Mouse (Mus musculus) brain, adult 10 weeks (tissue): ENCODE measurements around the gene Eddm3b. TPM values are rescaled to one million over a fixed set of nuclear protein-coding genes. Genes with fewer than 3 reads are reported as not detected.

Source experiments
- polyA plus RNA-seq: library from polyadenylated mRNA; stranded (reverse); fragments of 350-450 nt; fragmentation: Illumina TruSeq; extraction: RNeasy Lipid Tissue Mini Kit (QIAGEN cat#74804); gene quantifications from one replicate; pipeline ENCODE4 v1.2.3, GENCODE M21; 2015; ENCODE audit warnings: low read depth, low replicate concordance

Eddm3b gene
- polyA plus RNA-seq: not detected

DNA sequence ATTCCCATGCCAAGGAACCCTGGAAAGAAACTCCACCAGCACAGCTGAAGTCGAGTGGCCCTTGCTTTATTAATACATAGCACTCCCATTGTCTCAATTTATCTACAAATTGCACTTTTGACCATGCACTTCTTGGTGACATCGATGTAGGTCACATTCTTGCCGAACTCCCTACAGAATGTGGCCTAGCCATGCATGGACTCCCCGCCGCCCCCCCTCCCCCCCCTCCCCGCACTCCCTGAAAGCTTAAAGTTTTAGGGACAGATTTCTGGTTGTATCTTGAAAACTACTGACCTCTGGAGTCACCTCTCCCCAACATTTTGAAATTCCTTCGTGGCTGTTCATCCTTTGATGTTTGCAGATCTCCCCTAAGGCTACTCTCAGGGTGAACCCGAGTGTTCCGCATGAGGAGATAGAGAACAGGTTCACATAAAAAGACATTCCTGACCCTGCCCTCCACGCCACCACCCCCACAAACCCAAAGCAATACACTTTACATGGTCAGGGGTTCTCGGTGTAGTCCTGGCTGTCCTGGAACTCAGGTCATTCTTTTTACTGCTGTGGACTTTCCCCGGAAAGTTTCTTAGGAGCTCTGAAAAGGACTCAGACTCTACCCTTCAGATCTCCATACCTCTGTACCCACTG lies at the start of gene Eddm3b:
Eddm3b (plus strand) TSS at position 511 of the 645 bp plus-strand sequence.

GRCm38 (mm10) chr14:51074335-51074734 lies 39.9 kb upstream of the Eddm3b start, which contains the start of gene Olfr750:
TSS of gene Olfr750 (minus strand) at chr14:51074435.

GRCm38 (mm10) chr14:51090921-51091900 lies 23.0 kb upstream of the Eddm3b start, which contains the start of the genes Rnase4 and Ang:
TSS of gene Rnase4 (plus strand) at chr14:51091077.
TSS of gene Ang (plus strand) at chr14:51091150.

GRCm38 (mm10) chr14:51146685-51147084 lies 32.5 kb downstream of the Eddm3b start, which contains the start of gene Rnase1:
TSS of gene Rnase1 (minus strand) at chr14:51146785.

DNA sequence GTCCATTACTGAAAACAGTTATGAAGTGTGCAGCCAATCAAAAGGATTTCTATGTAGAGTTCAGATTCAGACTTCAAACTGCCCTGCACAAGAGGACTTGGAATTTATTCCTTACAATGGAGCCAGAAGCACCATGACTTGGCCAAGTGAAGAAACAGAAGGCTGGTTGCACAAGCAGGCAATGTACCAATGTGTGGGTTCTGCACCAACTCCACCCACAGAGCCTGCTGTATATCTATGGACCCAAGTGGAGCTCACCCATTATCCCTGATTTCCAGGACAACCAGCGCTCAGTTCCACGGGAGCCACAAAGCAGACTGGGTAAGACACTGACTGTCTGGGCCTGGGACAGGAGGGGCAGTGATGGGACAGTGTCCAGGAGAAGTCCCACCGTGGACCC lies 47.8 kb downstream of the Eddm3b start, which contains the start of gene Rnase2b:
Rnase2b (plus strand) TSS at position 285 of the 400 bp plus-strand sequence.

Other genes with a start within 250 kb of the Eddm3b start
- gene Tep1, start 243.9 kb upstream of the Eddm3b start, polyA plus RNA-seq: 7.2 TPM
- gene Klhl33, start 216.9 kb upstream of the Eddm3b start, polyA plus RNA-seq: 4.0 TPM
- gene Osgep, start 189.5 kb upstream of the Eddm3b start, polyA plus RNA-seq: 56.7 TPM
- gene Apex1, start 189.5 kb upstream of the Eddm3b start, polyA plus RNA-seq: 67.7 TPM
- 131 TPM for gene Pip4p1, start 183.6 kb upstream of the Eddm3b start, polyA plus RNA-seq
- gene Pnp, start 183.3 kb upstream of the Eddm3b start, polyA plus RNA-seq: 18.9 TPM
- 29.9 TPM for gene Gm49342, start 169.9 kb upstream of the Eddm3b start, polyA plus RNA-seq
- gene Pnp2, start 158.4 kb upstream of the Eddm3b start, polyA plus RNA-seq: 1.4 TPM
- gene Rnase10, start 106.7 kb upstream of the Eddm3b start, polyA plus RNA-seq: not detected
- not detected for gene Rnase9, start 72.6 kb upstream of the Eddm3b start, polyA plus RNA-seq
- not detected for gene Rnase11, start 64.3 kb upstream of the Eddm3b start, polyA plus RNA-seq
- gene Rnase12, start 56.8 kb upstream of the Eddm3b start, polyA plus RNA-seq: not detected
- gene Olfr750, start 40.0 kb upstream of the Eddm3b start, polyA plus RNA-seq: not detected
- gene Rnase4, start 23.3 kb upstream of the Eddm3b start, polyA plus RNA-seq: 36.0 TPM
- 4.3 TPM for gene Ang, start 23.3 kb upstream of the Eddm3b start, polyA plus RNA-seq
- gene Rnase6, start 9.5 kb downstream of the Eddm3b start, polyA plus RNA-seq: 1.1 TPM
- gene Rnase1, start 32.4 kb downstream of the Eddm3b start, polyA plus RNA-seq: not detected
- gene Rnase2b, start 47.8 kb downstream of the Eddm3b start, polyA plus RNA-seq: not detected
- gene Ang2, start 84.7 kb downstream of the Eddm3b start, polyA plus RNA-seq: not detected
- gene Ear14, start 89.0 kb downstream of the Eddm3b start, polyA plus RNA-seq: not detected
- gene Rnase2a, start 141.7 kb downstream of the Eddm3b start, polyA plus RNA-seq: not detected
- gene Gm7247, start 247.3 kb downstream of the Eddm3b start, polyA plus RNA-seq: not detected